Mouse (Mus musculus): Measurements from ENCODE around the gene Mrps18a.

DNA sequence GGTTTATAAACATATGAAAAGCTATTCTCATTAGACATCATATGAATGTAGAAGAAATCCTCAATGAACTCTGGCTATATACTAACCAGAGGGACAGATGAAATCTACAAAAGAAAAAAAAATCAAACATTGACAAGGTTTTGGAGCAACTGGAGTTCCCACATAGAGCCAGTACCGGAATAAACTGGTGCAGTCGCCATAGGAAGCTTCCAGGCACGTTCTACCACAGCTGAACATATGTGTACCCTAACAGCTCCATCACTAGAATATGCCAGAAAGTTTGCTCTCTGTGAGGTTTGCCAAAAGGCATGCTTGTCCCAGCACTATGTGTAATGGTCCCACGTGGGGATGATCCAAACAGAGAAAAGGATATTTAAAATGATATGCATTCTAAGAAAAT lies 2.5 kb upstream of the Mrps18a start:
- TF ChIP-seq POLR2A (IDR thresholded peaks at IDR 0.05; ENCODE audit: insufficient read depth, low read depth, low read length), result no peak
- no peak for TF ChIP-seq CTCF (IDR thresholded peaks at IDR 0.05)
